Mouse (Mus musculus): ENCODE results near the gene Slc34a1. TPM values are rescaled to one million over a fixed set of nuclear protein-coding genes. Genes with fewer than 3 reads are reported as not detected.
A peak's percentile ranks its signal among the peaks of the same experiment; 100 is the strongest.

Gene Slc34a1
- polyA plus RNA-seq, 2 experiments: 0.01 TPM; not detected in 1

GRCm38 (mm10) chr13:55447543-55447943, 49.6 kb downstream of the Slc34a1 start:
- TF ChIP-seq EP300 (IDR thresholded peaks at IDR 0.05; ENCODE audit: low read depth) (no peak), CTCF (IDR thresholded peaks at IDR 0.05; ENCODE audit: low read depth) (no peak)
- Histone ChIP-seq H3K4me2 (ENCODE audit: low read depth) (peak overlapping the region; percentile 85), H3K27me3 (ENCODE audit: control insufficient read depth, insufficient read depth, low read length) (no peaks in the 10 kb centered on the region), H3K9ac (replicated peaks) (peak overlapping the region; percentile 96), H3K9me3 (ENCODE audit: control insufficient read depth, low read length) (no peaks in the 10 kb centered on the region), H3K4me3 (ENCODE audit: insufficient read depth in 1 of 2, low read depth in 2 of 2, low read length in 2 of 2) (peak overlapping the region; percentile 22 to 79), H3K4me1 (replicated peaks; ENCODE audit: control insufficient read depth in 2 of 2, insufficient read depth in 2 of 2, low read length in 1 of 2) (peaks cover 25 to 43% of the 10 kb centered on the region in 2 experiments), H3K36me3 (replicated peaks; ENCODE audit: control insufficient read depth, insufficient read depth, low read depth) (peaks cover 29% of the 10 kb centered on the region), H3K27ac (peak overlapping the region; percentile 90)
- 0% methylated on average over 3 of the region's 3 CpGs for WGBS (ENCODE audit: insufficient replicate concordance)
- DNase-seq (ENCODE audit: low read depth in 3 of 3, low spot score in 3 of 3) (no peak), ATAC-seq (ENCODE audit: insufficient read depth) (no peak)

- H3K4me2 ChIP-seq (ENCODE audit: low read depth): no peak overlapping the region; the same call in 1 of the 2 replicates
- WGBS (ENCODE audit: insufficient replicate concordance): 86% methylated on average over 5 of the region's 5 CpGs
- no peak overlapping the region for H3K4me3 ChIP-seq (ENCODE audit: insufficient read depth in 1 of 2, low read depth in 2 of 2, low read length in 2 of 2)
- no peak overlapping the region for H3K27ac ChIP-seq
- ATAC-seq (ENCODE audit: insufficient read depth) (no peak), DNase-seq (ENCODE audit: low read depth in 3 of 3, low spot score in 3 of 3) (no peak)
- H3K27me3 ChIP-seq (ENCODE audit: control insufficient read depth, insufficient read depth, low read length): no peaks in the 10 kb centered on the region
- no peak overlapping the region for H3K9ac ChIP-seq (replicated peaks)
- H3K36me3 ChIP-seq (replicated peaks; ENCODE audit: control insufficient read depth, insufficient read depth, low read depth): peaks cover 34% of the 10 kb centered on the region
- H3K4me1 ChIP-seq (replicated peaks; ENCODE audit: control insufficient read depth in 2 of 2, insufficient read depth in 2 of 2, low read length in 1 of 2): peaks cover 25 to 43% of the 10 kb centered on the region in 2 experiments
- TF ChIP-seq CTCF (IDR thresholded peaks at IDR 0.05; ENCODE audit: low read depth) (no peak), EP300 (IDR thresholded peaks at IDR 0.05; ENCODE audit: low read depth) (no peak)
- H3K9me3 ChIP-seq (ENCODE audit: control insufficient read depth, low read length): no peaks in the 10 kb centered on the region
These were observed 50.1 kb downstream of the Slc34a1 start for GRCm38 (mm10) chr13:55448131-55448530.

- H3K9me3 ChIP-seq (ENCODE audit: control insufficient read depth, low read length): no peaks in the 10 kb centered on the region
- H3K27me3 ChIP-seq (ENCODE audit: control insufficient read depth, insufficient read depth, low read length): no peaks in the 10 kb centered on the region
- H3K4me3 ChIP-seq (ENCODE audit: insufficient read depth in 1 of 2, low read depth in 2 of 2, low read length in 2 of 2): no peak overlapping the region
- peaks cover 22 to 37% of the 10 kb centered on the region in 2 experiments for H3K4me1 ChIP-seq (replicated peaks; ENCODE audit: control insufficient read depth in 2 of 2, insufficient read depth in 2 of 2, low read length in 1 of 2)
- no peak for TF ChIP-seq EP300 (IDR thresholded peaks at IDR 0.05; ENCODE audit: low read depth)
- TF ChIP-seq CTCF (IDR thresholded peaks at IDR 0.05; ENCODE audit: low read depth): no peak
- no peak overlapping the region for H3K4me2 ChIP-seq (ENCODE audit: low read depth)
- H3K27ac ChIP-seq: no peak overlapping the region
- H3K9ac ChIP-seq (replicated peaks): no peak overlapping the region
- ATAC-seq (ENCODE audit: insufficient read depth) (no peak), DNase-seq (ENCODE audit: low read depth in 3 of 3, low spot score in 3 of 3) (no peak)
- peaks cover 44% of the 10 kb centered on the region for H3K36me3 ChIP-seq (replicated peaks; ENCODE audit: control insufficient read depth, insufficient read depth, low read depth)
- WGBS (ENCODE audit: insufficient replicate concordance): 78% methylated on average over 9 of the region's 9 CpGs
These were observed 51.2 kb downstream of the Slc34a1 start for GRCm38 (mm10) chr13:55449205-55449604.

GRCm38 (mm10) chr13:55449679-55450441, 51.9 kb downstream of the Slc34a1 start:
- Histone ChIP-seq H3K36me3 (replicated peaks; ENCODE audit: control insufficient read depth, insufficient read depth, low read depth) (peaks cover 48% of the 10 kb centered on the region), H3K27me3 (ENCODE audit: control insufficient read depth, insufficient read depth, low read length) (no peaks in the 10 kb centered on the region), H3K9ac (replicated peaks) (no peak overlapping the region), H3K9me3 (ENCODE audit: control insufficient read depth, low read length) (no peaks in the 10 kb centered on the region), H3K4me1 (replicated peaks; ENCODE audit: control insufficient read depth in 2 of 2, insufficient read depth in 2 of 2, low read length in 1 of 2) (peaks cover 22 to 34% of the 10 kb centered on the region in 2 experiments), H3K4me3 (ENCODE audit: insufficient read depth in 1 of 2, low read depth in 2 of 2, low read length in 2 of 2) (no peak overlapping the region), H3K4me2 (ENCODE audit: low read depth) (no peak overlapping the region; the same call in 1 of the 2 replicates), H3K27ac (no peak overlapping the region)
- 72% methylated on average over 17 of the region's 17 CpGs for WGBS (ENCODE audit: insufficient replicate concordance)
- peak; percentile 35 for TF ChIP-seq CTCF (IDR thresholded peaks at IDR 0.05; ENCODE audit: low read depth)
- TF ChIP-seq EP300 (IDR thresholded peaks at IDR 0.05; ENCODE audit: low read depth): no peak
- ATAC-seq (ENCODE audit: insufficient read depth): no peak
- no peak for DNase-seq (ENCODE audit: low read depth in 3 of 3, low spot score in 3 of 3)

- peaks cover 55% of the 10 kb centered on the region for H3K36me3 ChIP-seq (replicated peaks; ENCODE audit: control insufficient read depth, insufficient read depth, low read depth)
- H3K4me2 ChIP-seq (ENCODE audit: low read depth): no peak overlapping the region
- 86% methylated on average over 11 of the region's 11 CpGs for WGBS (ENCODE audit: insufficient replicate concordance)
- peaks cover 22 to 34% of the 10 kb centered on the region in 2 experiments for H3K4me1 ChIP-seq (replicated peaks; ENCODE audit: control insufficient read depth in 2 of 2, insufficient read depth in 2 of 2, low read length in 1 of 2)
- no peaks in the 10 kb centered on the region for H3K9me3 ChIP-seq (ENCODE audit: control insufficient read depth, low read length)
- TF ChIP-seq CTCF (IDR thresholded peaks at IDR 0.05; ENCODE audit: low read depth): no peak
- no peak for TF ChIP-seq EP300 (IDR thresholded peaks at IDR 0.05; ENCODE audit: low read depth)
- H3K4me3 ChIP-seq (ENCODE audit: insufficient read depth in 1 of 2, low read depth in 2 of 2, low read length in 2 of 2): no peak overlapping the region
- no peak overlapping the region for H3K27ac ChIP-seq
- DNase-seq (ENCODE audit: low read depth in 3 of 3, low spot score in 3 of 3) (no peak), ATAC-seq (ENCODE audit: insufficient read depth) (no peak)
- H3K9ac ChIP-seq (replicated peaks): no peak overlapping the region
- H3K27me3 ChIP-seq (ENCODE audit: control insufficient read depth, insufficient read depth, low read length): no peaks in the 10 kb centered on the region
These were observed 52.6 kb downstream of the Slc34a1 start for GRCm38 (mm10) chr13:55450511-55450980.
